Mouse (Mus musculus) layer of hippocampus, adult 18-20 months (tissue): ENCODE measurements around the gene Cd300lb. TPM values are rescaled to one million over a fixed set of nuclear protein-coding genes. Genes with fewer than 3 reads are reported as not detected.
"Not testable (repeated sequence)": the region's sequence is repeated elsewhere in the genome, so short reads cannot be mapped to it uniquely, and the experiment has no call there.

Experiments
- DNase-seq, 2 experiments: peaks; one replicate each; pipeline ENCODE4 v3.0.0; 2022; ENCODE audit warnings: low spot score in 2 of 2
- long read RNA-seq: library from polyadenylated mRNA; stranded (forward); transcript quantifications from one replicate; pipeline ENCODE4 v2.0.0, GENCODE M21; 2021
- total RNA-seq, 2 experiments: library from RNA; stranded (reverse); gene quantifications; 2 replicates each; pipeline ENCODE4 v1.2.3; 2021

Gene Cd300lb
- total RNA-seq, result not detected
- long read RNA-seq, result 0 reads

- no peak for DNase-seq
Measured at GRCm38 (mm10) chr11:114934144-114934543, at the start of gene Cd300lb. TSS of gene Cd300lb (minus strand) at chr11:114934386.

DNA sequence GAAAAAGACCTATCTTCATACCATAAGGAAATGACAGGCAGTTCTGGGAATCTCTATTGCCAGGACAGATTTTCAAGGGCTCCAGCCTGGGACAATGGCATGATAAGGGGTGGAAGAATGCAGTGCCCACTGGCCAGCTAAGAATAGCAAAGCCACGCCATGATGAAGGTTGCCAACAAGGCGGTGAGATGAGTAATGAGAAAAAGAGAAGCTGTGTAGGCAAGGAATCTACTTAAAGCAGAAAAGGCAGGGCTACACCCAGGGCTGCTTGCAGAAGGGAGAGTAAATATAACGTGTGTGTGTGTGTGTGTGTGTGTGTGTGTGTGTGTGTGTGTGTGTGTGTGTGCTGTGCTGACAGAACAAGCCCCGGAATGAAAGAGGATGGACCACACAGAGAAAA is 47.7 kb upstream of the Cd300lb start:
- no peak for DNase-seq

DNA sequence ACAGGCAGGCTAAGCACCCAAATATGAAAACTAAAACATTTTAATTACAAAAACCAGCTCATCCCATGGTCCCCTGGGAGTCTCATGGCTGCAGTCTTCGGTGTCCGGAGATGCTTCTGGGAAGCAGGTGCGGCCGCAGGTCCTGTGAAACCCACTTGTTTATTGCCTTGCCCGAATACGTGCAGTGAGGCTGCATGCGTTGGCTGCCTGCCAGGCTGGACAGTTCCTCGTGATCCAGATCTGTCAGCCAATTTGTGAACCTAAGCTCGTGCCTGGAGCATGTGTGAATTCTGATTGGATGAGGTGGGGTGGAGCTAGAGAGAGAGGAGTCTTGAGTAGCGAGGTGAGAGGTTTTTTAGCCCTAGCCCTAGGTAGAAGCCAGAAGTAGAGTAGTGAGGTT is 38.5 kb upstream of the Cd300lb start:
- DNase-seq, result no peak

GRCm38 (mm10) chr11:114968752-114969207 is 34.6 kb upstream of the Cd300lb start, which contains the start of gene Cd300c:
TSS of gene Cd300c (minus strand) at chr11:114969157.
- DNase-seq, result peak in 1 of 2 experiments; percentile 5

DNA sequence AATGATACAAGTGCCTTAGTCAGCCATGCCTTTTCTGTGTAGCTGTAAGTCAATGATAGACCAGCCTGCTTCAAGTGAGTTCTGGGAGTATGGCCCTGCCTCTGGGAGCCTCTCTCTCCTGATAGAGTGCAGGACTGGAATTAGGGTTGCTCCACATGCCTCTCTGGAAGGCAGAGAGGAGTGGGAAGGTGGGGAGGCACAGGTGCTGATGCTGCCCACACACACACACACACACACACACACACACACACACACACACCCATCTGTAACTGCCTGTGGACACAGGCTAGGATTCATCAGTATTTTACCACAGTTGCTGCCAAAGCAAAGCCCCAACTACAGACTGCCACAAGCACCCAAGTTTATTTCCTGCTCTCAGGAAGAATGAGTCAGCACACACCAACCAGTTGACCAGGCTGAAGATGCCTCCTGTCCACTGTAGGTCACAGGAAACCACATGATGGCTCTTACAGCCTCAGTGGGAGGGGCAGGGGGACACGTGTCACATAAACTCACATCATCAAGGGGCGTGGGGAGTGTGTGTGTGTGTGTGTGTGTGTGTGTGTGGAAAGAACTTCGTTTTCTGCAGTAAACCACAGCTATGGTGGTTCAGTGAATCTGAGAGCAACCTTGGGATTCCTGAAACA is 31.1 kb upstream of the Cd300lb start:
- DNase-seq, result no peak

DNA sequence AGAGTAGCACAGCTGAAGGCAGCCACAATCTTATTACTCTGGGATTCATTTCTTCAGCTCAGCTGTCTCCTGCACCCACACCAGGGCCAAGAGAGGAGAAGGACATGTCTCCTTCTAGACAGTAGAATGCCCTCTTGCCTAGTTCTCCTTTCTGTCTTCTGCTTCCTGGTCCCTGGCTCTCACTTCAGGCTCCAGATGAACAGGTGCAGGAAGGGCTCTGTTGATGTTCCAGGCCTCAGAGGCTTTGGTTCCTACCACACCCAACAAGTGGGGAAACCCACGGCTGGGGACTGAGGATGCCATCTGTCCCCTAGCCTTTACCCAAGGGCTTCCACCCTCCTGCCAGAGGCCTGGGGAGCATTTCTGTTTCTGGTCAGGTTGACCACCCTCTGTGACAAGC is 26.2 kb upstream of the Cd300lb start:
- no peak for DNase-seq

DNA sequence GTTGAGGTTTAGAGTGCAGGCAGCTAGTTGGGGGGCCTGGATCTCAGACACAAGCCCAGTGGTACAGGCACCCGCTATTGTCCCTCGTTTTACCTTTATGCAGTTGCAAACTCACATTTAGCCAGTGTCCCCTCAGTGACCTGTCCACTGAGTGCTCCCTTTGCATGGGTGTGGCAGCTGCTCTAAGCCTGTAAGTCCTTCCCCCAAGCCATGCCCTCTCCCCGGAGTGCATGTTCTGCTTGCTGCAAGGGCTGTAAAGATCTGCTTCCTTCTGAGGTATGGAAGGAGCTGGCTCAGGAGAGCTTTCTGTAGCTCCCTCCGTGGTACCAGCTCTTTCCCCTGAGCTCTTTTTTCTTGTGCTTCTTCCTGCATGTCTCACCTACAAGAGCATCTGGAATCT is 595 bp downstream of the Cd300lb start:
- no peak for DNase-seq

- no peak for DNase-seq
Measured at GRCm38 (mm10) chr11:114931041-114931440, 3.1 kb downstream of the Cd300lb start.

DNA sequence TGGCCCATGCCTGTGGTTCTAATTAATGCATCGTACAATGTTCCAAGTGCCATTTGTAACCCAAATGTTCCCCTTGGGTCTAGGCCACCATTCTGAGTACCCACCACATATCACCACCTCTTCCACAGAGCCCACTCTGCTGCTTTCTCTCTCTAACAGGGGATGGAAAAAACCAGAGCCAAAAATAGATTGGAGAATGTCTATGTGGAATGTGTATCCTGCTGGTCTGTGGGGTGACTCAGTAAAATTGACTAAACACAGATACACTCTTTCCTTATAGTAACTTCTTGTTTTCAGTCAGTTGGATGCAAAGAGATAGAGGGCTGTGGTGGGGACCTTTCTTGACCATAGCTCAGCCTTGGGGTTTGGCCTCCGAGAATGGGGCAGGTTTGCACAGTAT is 4.6 kb downstream of the Cd300lb start:
- no peak for DNase-seq

- DNase-seq, result no peak
Measured at GRCm38 (mm10) chr11:114923961-114924360, 10.2 kb downstream of the Cd300lb start.

GRCm38 (mm10) chr11:114922439-114922838 is 11.7 kb downstream of the Cd300lb start:
- peak in 1 of 2 experiments; percentile 45 for DNase-seq

DNA sequence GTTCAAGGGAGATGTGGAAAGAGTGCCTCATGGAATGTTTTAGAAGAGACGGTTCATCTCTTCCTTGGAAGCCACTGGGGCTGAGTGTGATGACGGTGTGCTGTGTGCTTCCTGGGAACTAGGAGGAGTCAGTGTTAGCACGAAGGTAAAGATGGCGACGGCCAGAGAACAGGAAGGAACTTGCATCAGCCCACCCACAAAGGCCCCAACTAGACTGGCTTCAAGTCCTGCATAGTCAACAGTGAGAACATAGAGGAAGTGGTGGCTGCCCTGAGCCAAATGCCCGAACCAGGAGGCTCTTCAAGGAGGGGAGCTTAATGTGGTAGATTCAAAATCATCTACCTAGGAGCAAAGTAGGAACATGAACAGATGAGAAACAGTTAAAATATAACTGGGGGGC is 17.1 kb downstream of the Cd300lb start:
- no peak for DNase-seq

- no peak for DNase-seq
Measured at GRCm38 (mm10) chr11:114914978-114915377, 19.2 kb downstream of the Cd300lb start.

- DNase-seq, result peak; percentile 55 to 86
Measured at GRCm38 (mm10) chr11:114912847-114913246, 21.3 kb downstream of the Cd300lb start.

GRCm38 (mm10) chr11:114909538-114909937 is 24.6 kb downstream of the Cd300lb start:
- not testable (repeated sequence) for DNase-seq

GRCm38 (mm10) chr11:114908086-114908485 is 26.1 kb downstream of the Cd300lb start:
- no peak for DNase-seq

GRCm38 (mm10) chr11:114907567-114907966 is 26.6 kb downstream of the Cd300lb start:
- DNase-seq, result no peak

DNA sequence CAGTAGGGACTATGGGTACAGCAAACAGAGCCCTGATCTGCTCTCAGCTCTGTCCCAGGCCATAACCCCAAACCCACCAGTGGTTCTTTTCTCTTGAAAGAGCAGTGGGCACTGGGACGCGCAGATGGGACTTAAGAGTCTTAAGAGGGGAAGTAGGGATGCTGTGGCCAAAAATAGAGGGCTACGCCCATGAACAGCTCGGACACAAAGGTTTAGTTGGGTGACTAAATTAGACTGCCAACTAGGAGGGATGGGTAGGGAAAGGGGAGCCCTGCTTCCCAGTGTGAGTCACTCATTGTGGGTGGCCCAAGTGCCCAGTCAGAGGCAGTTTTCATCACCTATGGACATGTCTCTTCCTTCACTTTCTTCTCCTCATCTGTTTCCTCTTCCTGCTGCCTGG is 31.0 kb downstream of the Cd300lb start:
- DNase-seq, result no peak

- no peak for DNase-seq
Measured at GRCm38 (mm10) chr11:114898026-114898425, 36.2 kb downstream of the Cd300lb start.

GRCm38 (mm10) chr11:114896085-114896484 is 38.1 kb downstream of the Cd300lb start:
- no peak for DNase-seq

- no peak for DNase-seq
Measured at GRCm38 (mm10) chr11:114890542-114890941, 43.6 kb downstream of the Cd300lb start.

GRCm38 (mm10) chr11:114889991-114890518 is 44.1 kb downstream of the Cd300lb start, which contains the start of gene Cd300a:
TSS of gene Cd300a (plus strand) at chr11:114890041.
- no peak for DNase-seq
